Mouse (Mus musculus): ENCODE results near the gene Ston2.

DNA sequence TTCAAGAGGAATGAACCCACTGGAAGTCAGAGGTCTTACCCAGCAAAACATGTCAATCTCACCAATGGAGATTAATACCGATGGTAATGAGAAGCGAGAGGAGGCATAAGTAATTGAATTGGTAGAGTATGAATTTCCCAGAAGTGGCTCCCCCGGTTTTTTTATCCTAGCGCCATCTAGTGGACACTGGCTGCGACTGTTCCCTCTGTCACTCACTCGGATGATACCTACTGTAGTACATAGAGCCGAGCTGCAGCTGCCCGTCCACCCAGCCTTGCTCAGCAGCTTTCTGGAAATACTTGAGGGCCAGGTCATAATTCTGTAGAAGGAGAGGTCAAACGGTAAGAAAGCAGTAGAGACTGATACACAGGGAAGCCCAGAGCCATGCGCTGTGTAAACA is 27.8 kb upstream of the Ston2 start:
- TF ChIP-seq CTCF (IDR thresholded peaks at IDR 0.05) (peak; percentile 92), POLR2A (IDR thresholded peaks at IDR 0.05; ENCODE audit: insufficient read depth, low read depth, low read length) (no peak), EP300 (IDR thresholded peaks at IDR 0.05; ENCODE audit: insufficient read depth, low read depth, low read length) (no peak)

Data from heart, adult 2 months (tissue).